10 mouse cellular contexts compared by ENCODE assay signal in the genomic region with DNA sequence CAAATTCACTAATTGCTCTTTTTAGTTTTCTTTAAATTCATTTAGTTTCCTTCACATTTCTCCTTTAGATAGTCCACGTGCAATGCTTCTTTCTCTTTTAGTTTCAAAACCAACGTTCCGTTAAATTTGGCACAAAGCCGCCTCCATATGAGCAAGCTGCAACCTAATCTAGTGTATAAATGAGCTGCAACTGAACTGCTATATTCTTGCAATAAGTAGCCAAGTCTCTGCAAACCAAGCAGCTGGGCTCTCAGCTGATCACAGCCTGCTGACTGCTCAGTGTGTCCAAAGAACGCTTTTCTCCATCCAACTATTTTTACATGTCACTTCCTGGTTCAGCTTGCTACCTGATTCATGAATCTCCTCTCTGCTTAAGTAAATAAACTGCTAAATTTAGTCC.
DNase-seq lines count a peak whose midpoint lies in the region; ATAC-seq and TF ChIP-seq lines count a peak whose summit lies in the region.
"Had no signal": no experiment of that assay in that cellular context is flagged by ENCODE, and none has a peak within 500 bp of the region (broad histone marks: within the 10 kb centered on the region; RNA-seq: fewer than 3 reads in every experiment).

No protein-coding gene starts in this region.

- WGBS in lung, postnatal 0 days = 53% methylated on average over 5 of the region's 5 CpGs
- WGBS in forebrain, embryonic 14.5 days = 29% methylated on average over 5 of the region's 5 CpGs

- ATAC-seq in lung, postnatal 0 days = no peak
- ATAC-seq in forebrain, embryonic 14.5 days = peak; percentile 92

- no peak overlapping the region for H3K27ac ChIP-seq in lung, postnatal 0 days (ENCODE audit: low read length)
- no peak overlapping the region for H3K27ac ChIP-seq in forebrain, embryonic 14.5 days (ENCODE audit: low read depth, low read length)
- H3K27ac ChIP-seq: limb, embryonic 12.5 days had no signal

- H3K36me3 ChIP-seq in lung, postnatal 0 days (ENCODE audit: insufficient read depth, low read length) = no peaks in the 10 kb centered on the region
- no peaks in the 10 kb centered on the region for H3K36me3 ChIP-seq in forebrain, embryonic 14.5 days (ENCODE audit: control insufficient read depth, insufficient read depth, low read length)
- H3K36me3 ChIP-seq: heart, embryonic 12.5 days; limb, embryonic 12.5 days had no signal

- TF ChIP-seq EP300 in lung, postnatal 0 days (IDR thresholded peaks at IDR 0.05) = no peak

- peak; percentile 35 for DNase-seq in lung, postnatal 0 days (ENCODE audit: low spot score)
- DNase-seq in lung, postnatal 25 days (ENCODE audit: low spot score) = no peak
- DNase-seq in forebrain, embryonic 14.5 days (ENCODE audit: low spot score) = peak; percentile 86
- peak; percentile 28 to 60 for DNase-seq in layer of hippocampus, postnatal 14 days (ENCODE audit: low spot score in 2 of 2)
- peak; percentile 46 to 71 for DNase-seq in right cerebral cortex, postnatal 36 days (ENCODE audit: low spot score in 2 of 2)
- no peak for DNase-seq in adrenal gland, adult 8-10 months
- DNase-seq in testis, postnatal 14 days (ENCODE audit: low spot score) = no peak
- DNase-seq in adrenal gland, postnatal 25 days = no peak

- no peaks in the 10 kb centered on the region for H3K27me3 ChIP-seq in lung, postnatal 0 days (replicated peaks; ENCODE audit: insufficient read depth, low read length)
- no peaks in the 10 kb centered on the region for H3K27me3 ChIP-seq in forebrain, embryonic 14.5 days (replicated peaks; ENCODE audit: control insufficient read depth, insufficient read depth, low read length)
- H3K27me3 ChIP-seq: heart, embryonic 12.5 days; limb, embryonic 12.5 days had no signal

- no peak for TF ChIP-seq CTCF in lung, postnatal 0 days (IDR thresholded peaks at IDR 0.05)

- H3K9me3 ChIP-seq in lung, postnatal 0 days (ENCODE audit: low read length) = no peaks in the 10 kb centered on the region
- H3K9me3 ChIP-seq in forebrain, embryonic 14.5 days (replicated peaks; ENCODE audit: control insufficient read depth, low read length) = no peaks in the 10 kb centered on the region
- H3K9me3 ChIP-seq: heart, embryonic 12.5 days; limb, embryonic 12.5 days had no signal

- no peak overlapping the region for H3K9ac ChIP-seq in lung, postnatal 0 days (replicated peaks; ENCODE audit: low read depth)
- H3K9ac ChIP-seq in forebrain, embryonic 14.5 days (ENCODE audit: low read length) = no peak overlapping the region
- H3K9ac ChIP-seq: heart, embryonic 12.5 days; limb, embryonic 12.5 days had no signal

- H3K4me3 ChIP-seq in lung, postnatal 0 days (ENCODE audit: low read depth, low read length) = no peak overlapping the region
- H3K4me3 ChIP-seq in forebrain, embryonic 14.5 days (ENCODE audit: low read depth, low read length) = no peak overlapping the region
- H3K4me3 ChIP-seq: heart, embryonic 12.5 days; limb, embryonic 12.5 days had no signal

- no peak overlapping the region for H3K4me2 ChIP-seq in lung, postnatal 0 days (replicated peaks; ENCODE audit: low read depth, low read length)
- no peak overlapping the region for H3K4me2 ChIP-seq in forebrain, embryonic 14.5 days (ENCODE audit: low read length)
- H3K4me2 ChIP-seq: heart, embryonic 12.5 days; limb, embryonic 12.5 days had no signal

- no peaks in the 10 kb centered on the region for H3K4me1 ChIP-seq in lung, postnatal 0 days (ENCODE audit: insufficient read depth, low read depth, low read length)
- H3K4me1 ChIP-seq in forebrain, embryonic 14.5 days (ENCODE audit: control insufficient read depth, insufficient read depth, low read length) = no peaks in the 10 kb centered on the region
- H3K4me1 ChIP-seq: heart, embryonic 12.5 days; limb, embryonic 12.5 days had no signal

Comparison
In these comparisons a context has a peak if more than half of its experiments do, and no peak if none do; other contexts are left out.
1. DNase-seq: peak in lung, postnatal 0 days (single experiment), forebrain, embryonic 14.5 days (single experiment), layer of hippocampus, postnatal 14 days (2 of 2) and right cerebral cortex, postnatal 36 days (2 of 2); none in lung, postnatal 25 days (single experiment), adrenal gland, adult 8-10 months (single experiment), testis, postnatal 14 days (single experiment) and adrenal gland, postnatal 25 days (single experiment).